Mouse (Mus musculus) embryo, embryonic 11.5 days (tissue): ENCODE measurements at regions not wholly inside any gene's neighbourhood (a gene's known extent, or its start where the extent isn't known, plus 50 kb on each side); places are given as distances from the start of the nearest gene placed in this dataset.

ENCODE experiments used
- DNase-seq: peaks from one replicate; pipeline ENCODE4 v3.0.0-alpha.2; 2012; ENCODE audit warnings: low read depth, low spot score

DNA sequence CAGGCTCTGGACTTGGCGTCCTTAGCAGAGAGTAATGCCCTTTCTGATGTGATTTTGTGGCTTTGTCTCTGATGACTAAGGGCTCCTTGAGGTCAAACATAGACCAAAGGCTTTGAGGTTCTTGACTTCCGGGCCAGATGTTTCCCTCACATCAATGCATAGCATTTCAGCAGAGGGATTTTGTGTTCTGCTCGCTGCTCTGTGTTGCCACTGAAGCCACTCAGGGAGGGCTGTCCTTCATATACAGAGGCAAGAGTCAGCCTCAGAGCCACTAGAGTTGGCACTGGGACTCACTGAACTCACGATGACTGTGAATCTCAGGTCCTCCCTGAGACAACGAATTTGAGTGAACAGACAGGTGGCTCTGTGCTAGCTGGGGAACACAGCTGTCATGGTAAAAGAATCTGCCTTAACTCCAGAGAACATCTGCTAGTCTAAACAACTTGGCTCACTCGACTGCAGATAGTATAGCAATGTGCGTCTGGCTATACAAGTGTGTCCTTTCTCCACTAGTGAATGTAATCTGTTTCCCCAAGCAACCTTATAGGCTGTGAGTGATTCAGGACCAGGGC lies 74.3 kb downstream of the Gp2 start:
- DNase-seq: no peak

DNA sequence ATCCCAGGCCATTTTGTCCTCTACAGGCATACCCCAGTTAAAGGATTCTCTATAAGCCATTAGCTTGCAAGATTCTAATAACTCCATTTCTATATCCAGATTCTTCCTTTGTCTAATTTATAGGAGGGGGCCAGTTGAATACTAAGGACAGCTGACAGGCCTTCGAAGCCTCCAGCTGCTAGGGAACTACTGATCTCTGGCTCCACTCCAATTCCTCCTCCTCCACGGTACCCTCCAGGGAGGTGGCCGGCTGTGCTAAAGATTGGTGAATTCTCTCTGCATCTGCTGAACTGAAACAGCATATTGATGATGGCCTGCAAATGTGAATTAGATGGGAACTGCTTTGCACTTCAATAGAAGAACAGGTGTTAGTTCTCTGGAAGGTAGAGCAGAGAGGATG lies 79.2 kb downstream of the Gp2 start:
- no peak for DNase-seq

DNA sequence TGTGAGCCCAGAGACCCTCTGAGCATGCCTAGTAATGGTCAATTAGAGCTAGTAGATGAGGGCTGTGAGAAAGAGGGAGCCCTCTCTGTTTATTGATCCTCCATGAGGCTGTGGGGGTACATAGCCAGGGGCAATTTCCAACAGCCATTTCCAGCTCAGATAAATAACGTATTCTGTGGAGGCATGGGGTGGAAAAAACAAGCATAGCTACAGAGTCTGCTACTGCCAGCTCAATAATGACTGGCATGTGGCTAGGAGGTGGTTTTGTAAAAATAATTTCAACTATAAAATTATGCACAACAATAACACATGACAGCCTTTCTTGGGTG lies 94.9 kb downstream of the Gp2 start:
- DNase-seq: no peak

DNA sequence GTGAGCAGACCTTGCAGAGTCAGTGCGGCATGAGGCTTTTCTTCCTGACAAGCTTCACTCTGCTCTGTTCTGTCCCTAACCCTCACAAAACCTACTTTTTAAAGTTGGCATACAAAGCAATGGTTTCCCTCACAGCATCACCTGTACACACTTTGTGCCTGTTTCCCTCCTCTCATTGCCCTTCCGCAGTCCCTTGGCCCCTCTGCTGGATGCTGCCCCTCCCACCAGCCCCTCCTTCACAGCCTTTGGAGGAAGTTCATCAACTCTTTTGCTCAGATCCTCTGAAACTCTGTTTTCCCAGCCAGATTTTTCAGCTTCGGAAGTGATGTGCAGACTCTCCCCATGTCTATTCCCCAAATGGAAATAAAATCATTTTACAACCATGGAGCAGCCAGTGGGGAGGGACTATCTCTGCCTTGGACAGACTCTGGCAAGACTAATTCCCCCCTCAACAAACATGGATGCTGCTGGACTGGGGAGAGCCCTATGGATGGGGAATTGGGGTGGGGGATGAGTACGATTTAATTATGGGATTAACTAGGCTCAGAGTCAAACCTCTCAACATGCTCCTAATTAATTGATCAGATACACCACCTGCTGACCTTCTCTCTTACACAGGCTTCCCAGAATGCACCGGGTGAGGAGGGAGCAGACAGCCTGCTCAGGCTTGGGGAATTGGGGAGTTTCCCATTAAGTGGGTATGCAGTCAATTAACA lies 95.4 kb downstream of the Gp2 start:
- no peak for DNase-seq

DNA sequence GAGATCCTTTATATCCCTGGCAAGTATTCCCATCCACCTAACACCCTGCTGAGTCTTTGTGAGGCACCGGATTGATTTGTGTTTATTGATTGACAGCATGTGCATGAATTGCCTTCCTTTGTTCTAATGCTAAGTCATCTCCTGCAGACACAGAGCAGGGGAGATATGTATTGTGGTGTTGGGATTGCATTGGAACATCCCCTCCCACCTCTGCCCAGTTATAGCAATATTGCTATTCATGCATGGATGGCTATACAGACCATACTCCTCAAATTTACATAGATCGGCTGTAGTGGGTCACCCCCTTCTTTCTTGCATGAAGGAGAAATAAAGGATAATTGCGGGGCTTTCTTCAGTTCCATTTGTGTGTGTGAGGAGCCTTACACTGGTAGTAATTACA lies 101.7 kb downstream of the Gp2 start:
- DNase-seq: no peak

DNA sequence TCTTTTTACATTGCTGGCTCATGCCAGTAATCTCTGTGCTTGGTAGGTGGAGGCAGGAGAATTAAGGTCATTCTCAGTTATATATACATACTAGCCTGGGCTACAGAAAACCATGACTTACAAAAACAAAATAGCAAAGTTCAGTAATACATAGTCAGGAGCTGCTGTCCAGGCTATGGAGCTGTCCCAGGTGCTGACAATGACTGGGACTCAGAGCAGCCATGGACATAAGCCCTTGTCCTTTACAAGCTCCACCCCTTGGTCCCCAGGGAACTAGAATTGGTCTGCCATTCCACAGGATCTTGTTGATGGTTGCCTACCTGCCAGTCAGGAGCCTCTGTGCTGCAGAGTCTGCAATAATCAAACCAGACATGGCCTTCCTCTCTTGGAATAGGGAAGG lies 102.8 kb downstream of the Gp2 start:
- peak; percentile 45 for DNase-seq

DNA sequence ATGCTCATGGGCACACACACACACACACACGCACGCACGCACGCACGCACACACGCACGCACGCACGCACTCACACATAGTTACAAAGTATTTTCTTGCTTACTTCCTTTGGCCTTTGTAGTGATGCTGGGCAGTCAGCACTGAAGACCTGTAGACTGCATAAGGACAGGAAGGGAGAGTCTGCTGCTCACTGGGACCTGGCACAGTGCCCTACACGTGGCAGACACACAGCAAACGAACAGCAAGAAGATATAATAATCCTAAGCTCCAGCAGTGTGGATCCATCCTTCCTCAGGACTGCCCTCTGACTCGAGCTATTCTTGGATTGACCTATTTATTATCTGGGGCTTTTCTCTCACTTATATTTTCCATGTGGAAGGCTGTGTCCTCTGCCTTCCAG lies 106.5 kb downstream of the Gp2 start:
- DNase-seq: no peak

DNA sequence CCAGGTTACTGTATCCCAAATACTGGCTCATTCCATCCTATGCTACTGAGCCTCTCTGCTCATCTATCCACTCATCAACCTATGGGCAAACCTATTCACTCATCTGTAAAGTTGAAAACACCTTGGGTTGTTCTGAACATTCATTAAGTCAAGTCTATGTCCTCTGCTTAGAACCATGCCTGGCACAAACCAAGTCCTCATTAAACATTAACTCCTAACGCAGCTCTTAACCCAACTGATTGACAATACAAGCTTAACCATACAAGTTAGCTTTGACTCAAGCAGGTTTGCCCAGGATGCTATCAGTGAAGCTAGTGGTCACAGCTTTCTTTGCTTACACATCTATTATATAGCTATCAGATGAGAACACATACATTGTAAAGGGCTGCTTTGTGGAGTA lies 108.4 kb downstream of the Gp2 start:
- DNase-seq: no peak

DNA sequence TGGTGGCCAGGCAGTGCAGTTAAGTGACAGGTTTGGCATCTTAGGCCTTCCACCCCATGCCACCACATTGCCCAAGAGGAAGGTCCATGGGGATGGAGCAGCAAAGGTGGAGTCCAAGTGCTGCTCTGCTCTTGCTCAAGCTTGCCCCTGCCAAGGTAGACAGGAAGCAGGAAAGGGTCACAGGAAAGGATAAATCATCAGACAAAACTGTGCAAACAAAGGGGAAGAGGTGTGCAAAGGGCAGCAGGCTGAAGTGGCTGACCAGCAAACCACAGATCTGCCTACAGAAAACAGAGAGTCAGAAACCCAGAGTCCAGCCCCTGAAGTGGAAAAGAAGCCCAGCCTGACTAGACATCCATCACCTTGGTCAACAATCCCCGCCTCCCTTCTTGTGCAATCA lies 115.7 kb downstream of the Gp2 start:
- no peak for DNase-seq

DNA sequence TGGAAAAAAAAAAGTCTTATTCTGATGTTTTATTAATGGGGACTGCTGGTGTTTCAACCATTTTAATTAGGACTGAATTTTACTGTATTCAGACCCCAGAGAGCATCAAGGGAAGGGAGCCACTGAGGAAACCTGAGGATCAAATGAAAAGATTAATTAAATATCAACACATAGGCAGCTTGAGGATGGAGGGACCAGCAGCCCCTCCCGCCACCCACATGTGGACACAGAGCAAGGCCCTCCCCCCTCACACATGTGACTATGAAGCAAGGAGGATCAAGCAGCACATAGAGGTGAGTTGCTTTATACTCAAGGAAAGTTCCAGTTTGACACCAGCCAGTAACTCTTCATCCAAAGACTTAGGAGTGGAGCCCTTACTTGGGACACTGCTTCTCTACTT lies 126.0 kb downstream of the Gp2 start:
- no peak for DNase-seq

DNA sequence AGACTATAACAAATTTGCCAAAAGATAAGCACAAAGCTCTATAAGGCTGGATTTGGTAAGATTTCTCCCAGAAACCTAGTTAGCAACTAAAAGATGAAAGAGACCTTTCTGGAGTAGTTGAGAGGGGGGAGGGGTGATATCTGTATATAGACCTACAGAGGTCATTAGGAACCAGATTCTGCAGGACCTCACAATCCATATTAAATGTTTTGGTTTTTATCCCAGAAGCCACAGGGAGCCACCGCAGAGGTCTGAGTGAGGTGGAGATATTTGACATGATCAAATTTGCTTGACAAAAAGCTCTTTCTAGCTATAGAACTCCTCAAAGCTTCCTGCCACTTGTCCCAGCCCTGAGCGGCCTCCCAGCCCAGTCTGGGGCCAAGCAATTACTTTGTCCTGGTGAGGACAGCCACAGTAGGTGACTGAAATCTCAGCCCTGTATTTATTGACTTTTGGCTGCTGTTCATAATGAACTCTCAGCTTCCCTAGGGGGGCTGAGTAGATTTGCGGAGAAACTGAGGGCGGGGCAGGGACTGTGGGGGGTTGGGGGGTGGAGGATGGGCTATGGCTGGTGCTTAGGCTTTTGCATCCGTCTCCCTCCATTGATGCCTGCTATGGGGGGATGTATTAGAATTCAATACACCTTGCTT lies 128.5 kb downstream of the Gp2 start:
- no peak for DNase-seq

DNA sequence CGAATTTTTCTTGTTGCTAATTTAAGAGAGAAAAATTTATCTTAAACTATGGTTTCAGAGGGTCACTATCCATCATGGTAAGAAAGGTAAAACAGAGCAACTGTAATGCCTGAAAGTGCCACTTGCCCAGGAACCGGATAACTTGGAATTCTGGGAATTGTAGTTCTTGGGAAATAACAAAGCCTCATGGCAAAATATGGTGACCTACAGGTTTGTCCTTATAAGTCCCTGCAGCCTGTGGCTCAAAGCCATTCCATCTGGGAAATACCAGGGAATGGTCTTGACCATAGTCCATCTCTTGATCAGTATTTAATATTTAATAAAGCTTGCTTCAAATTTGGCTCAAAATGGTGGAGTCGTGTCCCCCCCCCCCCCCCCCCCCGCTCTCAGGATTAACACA lies 111.9 kb upstream of the Gpr139 start:
- DNase-seq: no peak

DNA sequence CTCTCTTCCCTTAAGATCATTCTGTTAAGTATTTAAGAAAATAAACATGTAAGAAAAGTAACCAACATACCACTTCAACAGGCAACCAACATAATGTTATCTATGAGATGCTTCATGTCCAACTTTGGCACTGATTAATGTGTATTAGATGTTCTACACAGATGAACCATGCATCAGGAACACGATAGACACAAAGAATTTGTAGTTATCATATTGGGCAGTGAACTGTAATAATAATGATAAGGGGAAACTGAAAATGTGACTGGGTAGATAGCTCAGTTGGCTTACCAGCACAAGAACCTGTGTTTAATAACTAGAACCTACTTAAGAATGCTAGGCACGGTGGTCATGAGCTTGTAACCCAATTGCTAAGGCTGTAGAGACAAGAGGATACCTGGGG lies 107.0 kb upstream of the Gpr139 start:
- DNase-seq: no peak

DNA sequence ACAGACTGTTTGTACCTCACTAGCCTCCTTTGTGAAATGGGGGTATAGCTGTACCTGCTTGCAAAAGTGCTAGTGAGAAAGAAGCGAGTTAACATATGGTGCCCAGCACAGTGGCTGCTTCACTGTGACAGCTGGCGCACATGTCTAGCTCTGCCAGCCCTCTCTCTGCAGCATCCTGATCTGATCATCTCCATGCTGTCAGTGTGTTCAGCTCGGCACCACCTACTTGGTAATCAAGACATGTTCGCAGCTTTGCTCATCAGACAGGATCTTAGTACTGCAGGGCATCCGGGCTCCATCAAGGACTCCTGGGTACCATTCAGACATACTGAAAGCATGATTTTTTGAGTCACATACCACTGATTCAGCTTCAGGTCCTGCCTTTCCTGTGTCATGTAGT lies 100.9 kb upstream of the Gpr139 start:
- no peak for DNase-seq

DNA sequence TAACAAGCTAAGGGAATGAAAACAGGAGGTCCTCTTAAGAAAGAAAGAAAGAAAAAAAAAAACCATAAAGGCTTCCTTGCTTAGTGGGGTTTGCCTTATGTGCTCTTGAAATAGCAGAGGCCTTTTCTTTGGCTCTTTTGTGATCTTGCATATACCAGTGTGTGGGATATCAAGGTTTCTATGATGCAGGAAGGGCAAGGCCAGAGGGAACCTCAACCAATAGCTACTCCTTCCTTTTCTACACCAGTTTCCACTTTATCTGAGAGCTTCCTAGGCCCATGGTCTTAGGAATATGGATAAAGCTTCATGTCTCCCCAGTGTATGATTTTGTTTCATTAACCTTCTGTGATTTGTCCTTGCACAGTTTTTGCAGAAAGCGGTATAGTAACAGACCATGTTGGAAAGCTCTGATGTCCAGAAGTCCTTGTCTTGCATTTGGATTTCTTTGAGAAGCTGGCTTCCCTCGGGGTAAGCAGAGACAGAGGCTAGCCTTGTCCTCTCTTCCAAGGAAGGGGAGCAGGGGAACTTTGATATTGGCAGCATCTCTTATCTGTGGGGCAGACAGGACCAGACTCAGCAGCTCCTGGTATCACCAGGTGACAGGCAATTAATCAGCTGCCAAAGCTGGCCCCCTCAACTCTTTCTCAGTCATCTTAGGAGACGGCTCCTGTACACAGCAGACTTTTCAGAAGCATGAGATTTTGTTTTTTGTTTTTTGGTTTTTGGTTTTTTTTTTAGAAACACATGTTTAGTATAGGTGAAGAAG lies 95.7 kb upstream of the Gpr139 start:
- no peak for DNase-seq

DNA sequence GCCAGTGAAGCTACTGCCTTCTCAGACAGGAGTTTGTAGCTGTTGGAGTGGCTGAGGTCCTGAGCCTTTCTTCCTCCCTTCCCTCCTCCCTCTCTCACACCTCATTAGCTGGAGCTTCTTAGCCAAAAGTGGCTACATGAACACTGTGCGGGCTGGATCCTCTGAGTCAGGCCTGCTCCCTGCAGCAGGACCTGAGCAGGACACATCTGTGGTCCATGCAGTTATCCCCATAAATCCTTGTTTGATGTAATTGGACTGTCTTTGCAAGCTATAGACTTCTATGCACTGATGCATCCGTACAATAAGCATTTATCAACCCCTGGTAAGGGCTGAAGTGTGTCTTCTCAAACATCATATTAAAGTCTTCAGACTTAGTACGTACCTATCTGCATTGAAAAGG lies 88.2 kb upstream of the Gpr139 start:
- DNase-seq: no peak

DNA sequence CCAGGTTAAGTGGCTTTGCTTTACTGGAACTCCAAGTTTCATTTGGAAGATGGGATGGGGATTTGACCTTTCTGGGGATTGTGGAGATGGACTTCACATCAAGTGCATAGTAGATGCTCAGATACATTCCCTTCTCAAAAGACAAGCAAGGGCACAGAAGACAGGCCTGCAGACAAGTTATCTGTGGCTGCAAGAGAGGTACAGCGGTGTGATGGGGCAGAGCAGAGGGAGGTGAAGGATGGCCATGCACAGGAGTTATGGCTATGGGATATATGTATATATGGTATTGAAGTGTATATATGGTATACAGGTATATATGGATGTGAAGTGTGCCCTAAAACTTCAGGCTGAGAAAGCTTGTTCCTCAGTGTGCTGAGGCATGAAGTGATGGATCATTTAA lies 87.0 kb upstream of the Gpr139 start:
- no peak for DNase-seq

DNA sequence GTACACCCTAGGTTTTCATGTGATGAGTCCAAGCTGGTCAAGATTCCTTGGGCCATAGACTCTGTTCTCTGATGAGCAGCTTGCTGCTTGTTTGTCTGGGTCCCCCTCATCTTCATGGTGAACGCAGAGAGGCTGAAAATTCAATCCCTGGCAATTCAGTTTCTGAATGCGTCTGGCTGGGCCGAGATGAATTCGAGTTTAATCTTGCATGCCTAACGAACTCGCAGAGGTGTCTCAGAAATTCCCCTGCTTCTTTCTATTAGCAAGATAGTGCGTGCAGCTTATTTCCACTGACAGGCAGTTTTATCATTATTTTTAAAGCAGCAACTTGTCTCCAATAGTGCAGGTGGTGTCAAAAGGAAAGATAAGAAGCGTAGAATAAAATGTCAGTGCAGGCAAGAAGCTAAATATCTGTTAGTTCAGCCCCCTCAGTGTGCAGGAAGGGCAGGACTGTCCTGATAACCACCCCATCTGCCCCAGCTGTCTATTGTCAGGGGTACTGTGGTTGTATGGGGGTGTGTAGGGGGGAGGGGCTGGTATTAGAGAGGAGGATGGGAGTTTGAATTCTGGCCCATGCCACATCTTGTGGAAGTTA lies 86.5 kb upstream of the Gpr139 start:
- no peak for DNase-seq

DNA sequence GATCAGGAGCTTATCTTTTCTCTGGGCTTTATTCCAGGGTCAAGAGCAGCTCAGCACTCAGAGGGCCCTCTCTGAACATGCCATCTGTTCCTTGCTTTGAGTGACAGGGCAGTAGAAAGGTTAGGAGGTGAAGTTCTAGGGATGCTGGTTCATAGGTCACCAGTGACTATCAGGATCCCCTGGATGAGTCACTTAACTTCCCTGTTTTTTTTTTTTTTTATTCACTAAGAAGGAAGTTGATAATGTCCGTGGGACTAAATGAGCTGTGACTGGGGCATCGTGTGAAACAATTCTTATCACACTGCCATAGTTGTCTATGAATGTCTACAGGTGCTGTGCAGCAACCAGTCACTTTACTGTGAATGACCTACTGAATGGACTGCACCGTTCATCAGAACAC lies 73.8 kb upstream of the Gpr139 start:
- DNase-seq: no peak

DNA sequence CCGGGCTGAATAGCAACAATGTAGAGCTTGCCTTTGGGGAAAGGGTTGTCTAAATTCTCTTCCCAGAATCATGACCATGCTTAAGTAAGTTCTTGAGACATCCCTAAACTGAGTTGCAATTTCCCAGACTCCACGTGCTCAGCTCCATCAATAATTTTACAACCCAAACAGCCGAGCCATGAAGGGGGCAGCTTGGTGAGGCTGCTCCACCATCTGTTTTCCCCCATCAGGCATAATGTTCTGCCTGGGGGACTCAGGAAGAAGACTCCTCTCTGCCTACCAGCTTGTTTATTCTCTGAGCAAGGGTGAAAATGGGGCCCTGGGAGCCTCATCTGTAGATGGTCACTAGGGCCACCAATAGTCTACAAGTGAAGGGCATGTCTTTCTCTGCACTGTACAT lies 72.5 kb upstream of the Gpr139 start:
- no peak for DNase-seq

DNA sequence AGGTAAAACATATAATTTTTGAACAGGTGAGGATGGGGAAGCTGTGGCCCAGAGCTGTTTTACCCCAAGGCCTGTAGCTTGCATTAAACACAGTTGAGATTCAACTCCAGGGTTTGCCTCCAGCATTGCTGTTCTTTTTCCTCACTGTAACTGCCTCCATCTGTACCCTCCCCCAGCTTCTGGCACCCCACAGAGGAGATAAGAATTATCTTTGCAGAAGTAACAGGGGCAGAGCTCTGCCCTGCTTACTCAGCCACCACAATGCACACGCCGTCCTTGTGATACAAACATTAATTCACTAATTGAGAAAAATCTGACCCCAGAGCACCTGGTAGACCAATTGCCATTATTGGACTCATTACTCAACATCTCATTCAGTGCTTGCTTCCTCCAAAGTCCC lies 68.3 kb upstream of the Gpr139 start:
- DNase-seq: no peak

DNA sequence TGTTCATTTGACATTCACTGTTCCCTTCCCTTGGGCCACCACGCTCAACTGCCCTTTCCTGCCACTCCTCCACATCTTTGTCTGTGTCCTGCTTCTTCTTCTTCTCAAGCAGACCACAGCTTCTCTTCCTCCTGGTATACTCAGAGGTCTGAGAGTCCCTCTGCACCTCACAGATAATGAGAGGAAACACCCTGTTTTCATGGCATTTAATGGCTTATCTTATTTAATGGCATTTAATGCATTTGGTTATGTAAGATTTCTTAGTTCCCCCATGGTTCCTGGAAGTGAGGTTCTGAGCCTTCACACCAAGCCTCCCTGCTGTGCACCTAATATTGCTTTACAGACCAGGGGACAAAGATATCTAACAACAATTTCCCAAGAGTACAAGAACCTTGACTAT lies 67.3 kb upstream of the Gpr139 start:
- no peak for DNase-seq

DNA sequence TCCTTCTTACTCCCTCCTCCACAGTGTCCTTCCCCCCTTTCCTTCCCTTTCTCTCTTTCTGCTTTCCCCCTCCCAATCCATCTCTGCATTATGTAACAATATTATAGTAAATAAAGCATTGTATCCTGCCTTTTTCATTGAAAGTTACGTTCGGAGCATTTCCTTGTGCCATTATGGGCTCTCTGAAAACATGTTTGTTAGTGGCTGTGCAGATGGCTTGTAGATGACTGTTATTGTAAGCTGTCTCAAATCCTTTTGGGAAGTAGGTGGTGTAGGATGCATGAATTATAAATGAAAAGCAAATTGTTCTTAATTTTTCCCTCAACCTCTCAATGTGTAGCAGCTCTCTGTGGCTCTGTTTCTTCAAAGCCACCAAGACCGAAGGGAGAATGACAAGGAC lies 66.0 kb upstream of the Gpr139 start:
- no peak for DNase-seq
